Mouse (Mus musculus) forebrain, embryonic 13.5 days (tissue): ENCODE measurements around the gene Ly6g5b. TPM values are rescaled to one million over a fixed set of nuclear protein-coding genes. Genes with fewer than 3 reads are reported as not detected.

Source experiments
- ATAC-seq: fragments of 200-750 bp; cut with Nextera tagmentation; 2 replicates; pipeline ENCODE4 v1.8.0; 2017
- H3K27ac ChIP-seq: fragments of 300-500 bp; sonication (generic); 2 replicates; pipeline ENCODE4 v1.5.1; 2015; ENCODE audit warnings: inconsistent platforms, mild to moderate bottlenecking, moderate library complexity
- H3K27me3 ChIP-seq: fragments of 300-500 bp; sonication (generic); 2 replicates; pipeline ENCODE4 v1.6.1; 2015; ENCODE audit warnings: mild to moderate bottlenecking, inconsistent platforms
- H3K36me3 ChIP-seq: fragments of 300-500 bp; sonication (generic); 2 replicates; pipeline ENCODE4 v1.6.1; 2015; ENCODE audit warnings: mild to moderate bottlenecking, inconsistent platforms; ENCODE audit not compliant: poor library complexity, severe bottlenecking
- H3K4me1 ChIP-seq: fragments of 300-500 bp; sonication (generic); 2 replicates; pipeline ENCODE4 v1.6.1; 2015; ENCODE audit warnings: inconsistent platforms
- H3K4me2 ChIP-seq: fragments of 300-500 bp; sonication (generic); 2 replicates; pipeline ENCODE4 v1.6.1; 2015; ENCODE audit warnings: inconsistent platforms, mild to moderate bottlenecking, moderate library complexity
- H3K4me3 ChIP-seq: fragments of 300-500 bp; sonication (generic); 2 replicates; pipeline ENCODE4 v1.5.1; 2015; ENCODE audit warnings: mild to moderate bottlenecking, inconsistent platforms
- H3K9ac ChIP-seq: fragments of 300-500 bp; sonication (generic); 2 replicates; pipeline ENCODE4 v1.6.1; 2015; ENCODE audit warnings: mild to moderate bottlenecking, inconsistent platforms
- H3K9me3 ChIP-seq: fragments of 300-500 bp; sonication (generic); replicated peaks from 2 replicates; pipeline ENCODE4 v1.6.1; 2016; ENCODE audit warnings: inconsistent platforms
- WGBS: fragments of 180-500 bp; shearing (Covaris S2); methylation state at CpG from one replicate; pipeline ENCODE4 v1.1.7; 2015; 5-methylcytosine and 5-hydroxymethylcytosine counted together
- polyA plus RNA-seq: library from polyadenylated mRNA; unstranded; fragments of >200 nt; fragmentation: Nextera tagmentation; extraction: Ambion mirVana; gene quantifications from 2 replicates; pipeline ENCODE4 v1.2.1, GENCODE M21; 2015

Gene Ly6g5b
- polyA plus RNA-seq, 1 experiment from 2014 or later, result 1.3 TPM

- no peak overlapping the region for H3K4me2 ChIP-seq
- 85% methylated on average over 16 of the region's 16 CpGs for WGBS
- 0 out of 2 replicates have a peak, but pooled peaks cover 3% of the 10 kb centered on the region for H3K27me3 ChIP-seq
- H3K36me3 ChIP-seq, result no peaks in the 10 kb centered on the region
- no peak overlapping the region for H3K9ac ChIP-seq
- H3K27ac ChIP-seq, result no peak overlapping the region
- no peaks in the 10 kb centered on the region for H3K9me3 ChIP-seq
- H3K4me3 ChIP-seq, result no peak overlapping the region
- no peak for ATAC-seq
- H3K4me1 ChIP-seq, result 0 out of 2 replicates have a peak, but pooled peaks cover 5% of the 10 kb centered on the region
Observed at GRCm38 (mm10) chr17:35082841-35083576, 32.2 kb downstream of the Ly6g5b start.

- no peaks in the 10 kb centered on the region for H3K9me3 ChIP-seq
- WGBS, result 61% methylated on average over 4 of the region's 4 CpGs
- H3K9ac ChIP-seq, result no peak overlapping the region
- no peak for ATAC-seq
- no peak overlapping the region for H3K4me3 ChIP-seq
- peaks cover 23% of the 10 kb centered on the region for H3K4me1 ChIP-seq
- H3K4me2 ChIP-seq, result no peak overlapping the region
- no peaks in the 10 kb centered on the region for H3K36me3 ChIP-seq
- no peaks in the 10 kb centered on the region for H3K27me3 ChIP-seq
- H3K27ac ChIP-seq, result no peak overlapping the region
Observed at GRCm38 (mm10) chr17:35080710-35081109, 34.5 kb downstream of the Ly6g5b start.

- no peaks in the 10 kb centered on the region for H3K9me3 ChIP-seq
- no peak overlapping the region for H3K4me3 ChIP-seq
- no peak overlapping the region for H3K4me2 ChIP-seq
- WGBS, result 75% methylated on average over 6 of the region's 6 CpGs
- H3K9ac ChIP-seq, result no peak overlapping the region
- H3K27me3 ChIP-seq, result no peaks in the 10 kb centered on the region
- no peak overlapping the region for H3K27ac ChIP-seq
- H3K36me3 ChIP-seq, result no peaks in the 10 kb centered on the region
- H3K4me1 ChIP-seq, result peaks cover 23% of the 10 kb centered on the region
- no peak for ATAC-seq
Observed at GRCm38 (mm10) chr17:35080248-35080647, 35.0 kb downstream of the Ly6g5b start.

- ATAC-seq, result no peak
- no peak overlapping the region for H3K9ac ChIP-seq
Observed at GRCm38 (mm10) chr17:35079778-35080177, 35.5 kb downstream of the Ly6g5b start.

GRCm38 (mm10) chr17:35077786-35078233 lies 37.4 kb downstream of the Ly6g5b start, which contains the start of gene Ly6g6d:
Gene Ly6g6d, minus strand, starts transcription at chr17:35078065.
- Histone ChIP-seq H3K9me3 (no peaks in the 10 kb centered on the region), H3K9ac (peak within 1 kb of the TSS; percentile 43), H3K27ac (peak within 1 kb of the TSS; percentile 44; the same call in 1 of the 2 replicates), H3K36me3 (no peaks in the 10 kb centered on the region), H3K4me1 (peaks cover 23% of the 10 kb centered on the region), H3K4me3 (peak within 1 kb of the TSS; percentile 16), H3K27me3 (no peaks in the 10 kb centered on the region), H3K4me2 (peak within 1 kb of the TSS; percentile 46)
- WGBS, result 13% methylated on average over 14 of the region's 14 CpGs
- ATAC-seq, result peak; percentile 50; the same call in 1 of the 2 replicates

More at GRCm38 (mm10) chr17:35079778-35080177, 35.5 kb downstream of the Ly6g5b start:
- Histone ChIP-seq H3K27me3 (no peaks in the 10 kb centered on the region), H3K27ac (no peak overlapping the region; the same call in 1 of the 2 replicates), H3K4me3 (no peak overlapping the region), H3K9me3 (no peaks in the 10 kb centered on the region), H3K36me3 (no peaks in the 10 kb centered on the region), H3K4me1 (peaks cover 23% of the 10 kb centered on the region), H3K4me2 (no peak overlapping the region)
- WGBS, result 68% methylated on average over 9 of the region's 9 CpGs

GRCm38 (mm10) chr17:35077285-35077684 lies 37.9 kb downstream of the Ly6g5b start:
- H3K9ac ChIP-seq, result peak overlapping the region; percentile 43
- H3K27ac ChIP-seq, result peak overlapping the region; percentile 44; the same call in 1 of the 2 replicates
- peak; percentile 52; the same call in 1 of the 2 replicates for ATAC-seq
- H3K4me3 ChIP-seq, result peak overlapping the region; percentile 16; the same call in 1 of the 2 replicates
- no peaks in the 10 kb centered on the region for H3K36me3 ChIP-seq
- peaks cover 23% of the 10 kb centered on the region for H3K4me1 ChIP-seq
- 44% methylated on average over 2 of the region's 2 CpGs for WGBS
- H3K27me3 ChIP-seq, result no peaks in the 10 kb centered on the region
- peak overlapping the region; percentile 46 for H3K4me2 ChIP-seq
- H3K9me3 ChIP-seq, result no peaks in the 10 kb centered on the region

- Histone ChIP-seq H3K27ac (peak within 1 kb of the TSS; percentile 44; the same call in 1 of the 2 replicates), H3K4me2 (peak within 1 kb of the TSS; percentile 46), H3K4me1 (peaks cover 23% of the 10 kb centered on the region), H3K27me3 (no peaks in the 10 kb centered on the region), H3K9me3 (no peaks in the 10 kb centered on the region), H3K36me3 (no peaks in the 10 kb centered on the region), H3K9ac (peak within 1 kb of the TSS; percentile 43), H3K4me3 (peak within 1 kb of the TSS; percentile 16)
- 29% methylated on average over 10 of the region's 10 CpGs for WGBS
- peak; percentile 79; the same call in 1 of the 2 replicates for ATAC-seq
Observed at GRCm38 (mm10) chr17:35076507-35077176, 38.6 kb downstream of the Ly6g5b start, which contains the start of gene Ly6g6e. Gene Ly6g6e, plus strand, starts transcription at chr17:35076902.

GRCm38 (mm10) chr17:35074097-35074496 lies 41.1 kb downstream of the Ly6g5b start:
- no peaks in the 10 kb centered on the region for H3K27me3 ChIP-seq
- no peak overlapping the region for H3K4me2 ChIP-seq
- WGBS, result 58% methylated on average over 17 of the region's 17 CpGs
- no peaks in the 10 kb centered on the region for H3K36me3 ChIP-seq
- no peak overlapping the region; the same call in 1 of the 2 replicates for H3K9ac ChIP-seq
- H3K4me3 ChIP-seq, result no peak overlapping the region
- peaks cover 18% of the 10 kb centered on the region for H3K4me1 ChIP-seq
- ATAC-seq, result no peak
- H3K9me3 ChIP-seq, result no peaks in the 10 kb centered on the region
- no peak overlapping the region for H3K27ac ChIP-seq

- H3K4me3 ChIP-seq, result no peak overlapping the region
- H3K9ac ChIP-seq, result no peak overlapping the region
- no peak for ATAC-seq
- H3K27me3 ChIP-seq, result peaks cover 15% of the 10 kb centered on the region
- peaks cover 3% of the 10 kb centered on the region; the same call in 1 of the 2 replicates for H3K4me1 ChIP-seq
- H3K9me3 ChIP-seq, result no peaks in the 10 kb centered on the region
- H3K4me2 ChIP-seq, result no peak overlapping the region
- WGBS, result 87% methylated on average over 9 of the region's 9 CpGs
- no peak overlapping the region for H3K27ac ChIP-seq
- no peaks in the 10 kb centered on the region for H3K36me3 ChIP-seq
Observed at GRCm38 (mm10) chr17:35071454-35071853, 43.8 kb downstream of the Ly6g5b start.

GRCm38 (mm10) chr17:35070556-35071229 lies 44.5 kb downstream of the Ly6g5b start:
- H3K27me3 ChIP-seq, result peaks cover 22% of the 10 kb centered on the region
- H3K9me3 ChIP-seq, result no peaks in the 10 kb centered on the region
- ATAC-seq, result no peak
- H3K4me2 ChIP-seq, result no peak overlapping the region
- H3K4me1 ChIP-seq, result peaks cover under 1% of the 10 kb centered on the region
- H3K27ac ChIP-seq, result no peak overlapping the region
- WGBS, result 69% methylated on average over 6 of the region's 6 CpGs
- no peak overlapping the region for H3K4me3 ChIP-seq
- no peaks in the 10 kb centered on the region for H3K36me3 ChIP-seq
- no peak overlapping the region for H3K9ac ChIP-seq

GRCm38 (mm10) chr17:35068213-35068914 lies 46.9 kb downstream of the Ly6g5b start:
- peaks cover under 1% of the 10 kb centered on the region; the same call in 1 of the 2 replicates for H3K36me3 ChIP-seq
- H3K27me3 ChIP-seq, result peaks cover 46% of the 10 kb centered on the region
- H3K4me1 ChIP-seq, result peaks cover 17% of the 10 kb centered on the region
- H3K9ac ChIP-seq, result no peak overlapping the region
- H3K4me3 ChIP-seq, result no peak overlapping the region
- H3K4me2 ChIP-seq, result no peak overlapping the region
- 88% methylated on average over 17 of the region's 17 CpGs for WGBS
- ATAC-seq, result no peak
- H3K27ac ChIP-seq, result no peak overlapping the region
- H3K9me3 ChIP-seq, result no peaks in the 10 kb centered on the region
